Mouse (Mus musculus) stomach, postnatal 0 days (tissue): ENCODE data around the gene Osbpl7. TPM values are rescaled to one million over a fixed set of nuclear protein-coding genes. Genes with fewer than 3 reads are reported as not detected.

Experiments used
- ATAC-seq: fragments of 200-750 bp; cut with Nextera tagmentation; 2 replicates; pipeline ENCODE4 v1.8.0; 2017; ENCODE audit not compliant: low FRiP score, low TSS enrichment
- DNase-seq: peaks from one replicate; pipeline ENCODE4 v3.0.0-alpha.2; 2016; ENCODE audit warnings: low spot score
- H3K27ac ChIP-seq: fragments of 300-500 bp; sonication (generic); replicated peaks from 2 replicates; pipeline ENCODE4 v1.5.1; 2014; ENCODE audit warnings: mild to moderate bottlenecking, control low read depth
- H3K27me3 ChIP-seq: fragments of 300-500 bp; sonication (generic); 2 replicates; pipeline ENCODE4 v1.6.1; 2014; ENCODE audit warnings: low read length; ENCODE audit not compliant: control insufficient read depth, insufficient read depth
- H3K36me3 ChIP-seq: fragments of 300-500 bp; sonication (generic); 2 replicates; pipeline ENCODE4 v1.6.1; 2014; ENCODE audit warnings: low read length, mixed read lengths; ENCODE audit not compliant: control insufficient read depth, insufficient read depth
- H3K4me1 ChIP-seq: fragments of 300-500 bp; sonication (generic); replicated peaks from 2 replicates; pipeline ENCODE4 v1.6.1; 2014; ENCODE audit warnings: antibody characterized with exemption; ENCODE audit not compliant: control insufficient read depth, insufficient read depth
- H3K4me2 ChIP-seq: fragments of 300-500 bp; sonication (generic); replicated peaks from 2 replicates; pipeline ENCODE4 v1.6.1; 2014; ENCODE audit warnings: low read depth, mild to moderate bottlenecking, control low read depth, moderate library complexity
- H3K4me3 ChIP-seq: fragments of 300-500 bp; sonication (generic); 2 replicates; pipeline ENCODE4 v1.5.1; 2014; ENCODE audit warnings: low read depth, low read length, control low read depth
- H3K9ac ChIP-seq: fragments of 300-500 bp; sonication (generic); 2 replicates; pipeline ENCODE4 v1.6.1; 2014; ENCODE audit warnings: mild to moderate bottlenecking, low read length, control low read depth, mixed read lengths
- H3K9me3 ChIP-seq: fragments of 300-500 bp; sonication (generic); 2 replicates; pipeline ENCODE4 v1.6.1; 2016; ENCODE audit warnings: low read length; ENCODE audit not compliant: control insufficient read depth
- CTCF ChIP-seq: IDR thresholded peaks from 2 replicates; pipeline ENCODE4 v1.5.1; 2016; ENCODE audit warnings: antibody characterized with exemption, low read depth, mild to moderate bottlenecking, moderate library complexity
- EP300 ChIP-seq: optimal IDR thresholded peaks from 2 replicates; pipeline ENCODE3; 2016; ENCODE audit warnings: antibody characterized with exemption
- WGBS: fragments of 180-500 bp; shearing (Covaris S2); extraction: QIAGEN DNeasy Blood & Tissue Kit; methylation state at CpG from one replicate; pipeline ENCODE4 v1.1.7; 2014; 5-methylcytosine and 5-hydroxymethylcytosine counted together
- polyA plus RNA-seq: library from polyadenylated mRNA; unstranded; fragments of >200 nt; fragmentation: Nextera tagmentation; extraction: Ambion mirVana; gene quantifications from 2 replicates; pipeline ENCODE4 v1.2.1, GENCODE M21; 2015

The Osbpl7 gene
- polyA plus RNA-seq, 1 experiment from 2014 or later, result 7.5 TPM

- H3K4me3 ChIP-seq, result no peak overlapping the region
- TF ChIP-seq CTCF, result no peak
- TF ChIP-seq EP300, result no peak
- no peaks in the 10 kb centered on the region for H3K9me3 ChIP-seq
- WGBS, result 51% methylated on average over 10 of the region's 10 CpGs
- no peaks in the 10 kb centered on the region for H3K36me3 ChIP-seq
- H3K4me1 ChIP-seq, result 0 out of 2 replicates have a peak, but pooled peaks cover 8% of the 10 kb centered on the region
- ATAC-seq (no peak), DNase-seq (no peak)
- no peak overlapping the region for H3K9ac ChIP-seq
- no peak overlapping the region for H3K4me2 ChIP-seq
- no peaks in the 10 kb centered on the region; the same call in 1 of the 2 replicates for H3K27me3 ChIP-seq
- H3K27ac ChIP-seq, result peak overlapping the region; percentile 81; the same call in 1 of the 2 replicates
These were observed 25.5 kb upstream of the Osbpl7 start for GRCm38 (mm10) chr11:97024977-97025376.

GRCm38 (mm10) chr11:97025721-97026344 is 24.6 kb upstream of the Osbpl7 start:
- Histone ChIP-seq H3K4me1 (0 out of 2 replicates have a peak, but pooled peaks cover 8% of the 10 kb centered on the region), H3K36me3 (no peaks in the 10 kb centered on the region), H3K4me3 (peak overlapping the region; percentile 23), H3K9me3 (no peaks in the 10 kb centered on the region), H3K27ac (peak overlapping the region; percentile 81), H3K27me3 (no peaks in the 10 kb centered on the region; the same call in 1 of the 2 replicates), H3K4me2 (peak overlapping the region; percentile 55), H3K9ac (peak overlapping the region; percentile 57)
- peak; percentile 39 for ATAC-seq
- TF ChIP-seq CTCF, result peak; percentile 98
- no peak for TF ChIP-seq EP300
- 5% methylated on average over 17 of the region's 17 CpGs for WGBS
- DNase-seq, result peak; percentile 89

- peak; percentile 76 for ATAC-seq
- Histone ChIP-seq H3K27ac (peak within 1 kb of the TSS; percentile 74), H3K9ac (peak within 1 kb of the TSS; percentile 69), H3K4me3 (peak within 1 kb of the TSS; percentile 73), H3K27me3 (no peaks in the 10 kb centered on the region), H3K4me2 (peak within 1 kb of the TSS; percentile 80), H3K4me1 (0 out of 2 replicates have a peak, but pooled peaks cover 6% of the 10 kb centered on the region), H3K9me3 (no peaks in the 10 kb centered on the region), H3K36me3 (no peaks in the 10 kb centered on the region)
- TF ChIP-seq CTCF, result peak; percentile 95
- no peak for TF ChIP-seq EP300
- under 1% methylated on average over 25 of the region's 25 CpGs for WGBS
- peak; percentile 94 for DNase-seq
These were observed 20.6 kb upstream of the Osbpl7 start, which contains the start of gene Scrn2 for GRCm38 (mm10) chr11:97029686-97030417. Gene Scrn2, plus strand, starts transcription at chr11:97029938.

- H3K36me3 ChIP-seq, result no peaks in the 10 kb centered on the region
- WGBS, result 14% methylated on average over 15 of the region's 15 CpGs
- no peaks in the 10 kb centered on the region for H3K9me3 ChIP-seq
- peak overlapping the region; percentile 69 for H3K9ac ChIP-seq
- peak overlapping the region; percentile 74 for H3K27ac ChIP-seq
- ATAC-seq (no peak), DNase-seq (no peak)
- H3K4me3 ChIP-seq, result peak overlapping the region; percentile 73
- no peaks in the 10 kb centered on the region for H3K27me3 ChIP-seq
- TF ChIP-seq CTCF (no peak), EP300 (no peak)
- H3K4me1 ChIP-seq, result 0 out of 2 replicates have a peak, but pooled peaks cover 5% of the 10 kb centered on the region
- peak overlapping the region; percentile 80 for H3K4me2 ChIP-seq
These were observed 20.0 kb upstream of the Osbpl7 start for GRCm38 (mm10) chr11:97030426-97030825.

GRCm38 (mm10) chr11:97031977-97032376 is 18.5 kb upstream of the Osbpl7 start:
- TF ChIP-seq EP300 (no peak), CTCF (no peak)
- no peak for ATAC-seq

GRCm38 (mm10) chr11:97032499-97032898 is 17.9 kb upstream of the Osbpl7 start:
- no peak overlapping the region for H3K4me2 ChIP-seq
- H3K4me3 ChIP-seq, result no peak overlapping the region
- TF ChIP-seq CTCF (no peak), EP300 (no peak)
- no peak for DNase-seq
- no peaks in the 10 kb centered on the region for H3K9me3 ChIP-seq
- 94% methylated on average over 4 of the region's 4 CpGs for WGBS
- no peak for ATAC-seq
- no peaks in the 10 kb centered on the region for H3K4me1 ChIP-seq
- no peak overlapping the region for H3K27ac ChIP-seq
- no peaks in the 10 kb centered on the region for H3K36me3 ChIP-seq
- no peaks in the 10 kb centered on the region for H3K27me3 ChIP-seq
- H3K9ac ChIP-seq, result no peak overlapping the region

More at GRCm38 (mm10) chr11:97031977-97032376, 18.5 kb upstream of the Osbpl7 start:
- Histone ChIP-seq H3K9ac (no peak overlapping the region), H3K36me3 (no peaks in the 10 kb centered on the region), H3K27ac (no peak overlapping the region), H3K4me2 (no peak overlapping the region), H3K9me3 (no peaks in the 10 kb centered on the region), H3K4me1 (no peaks in the 10 kb centered on the region), H3K27me3 (no peaks in the 10 kb centered on the region), H3K4me3 (no peak overlapping the region)
- WGBS, result 74% methylated on average over 12 of the region's 12 CpGs
- no peak for DNase-seq
